7 mouse cellular contexts compared by ENCODE assay signal in the genomic region with DNA sequence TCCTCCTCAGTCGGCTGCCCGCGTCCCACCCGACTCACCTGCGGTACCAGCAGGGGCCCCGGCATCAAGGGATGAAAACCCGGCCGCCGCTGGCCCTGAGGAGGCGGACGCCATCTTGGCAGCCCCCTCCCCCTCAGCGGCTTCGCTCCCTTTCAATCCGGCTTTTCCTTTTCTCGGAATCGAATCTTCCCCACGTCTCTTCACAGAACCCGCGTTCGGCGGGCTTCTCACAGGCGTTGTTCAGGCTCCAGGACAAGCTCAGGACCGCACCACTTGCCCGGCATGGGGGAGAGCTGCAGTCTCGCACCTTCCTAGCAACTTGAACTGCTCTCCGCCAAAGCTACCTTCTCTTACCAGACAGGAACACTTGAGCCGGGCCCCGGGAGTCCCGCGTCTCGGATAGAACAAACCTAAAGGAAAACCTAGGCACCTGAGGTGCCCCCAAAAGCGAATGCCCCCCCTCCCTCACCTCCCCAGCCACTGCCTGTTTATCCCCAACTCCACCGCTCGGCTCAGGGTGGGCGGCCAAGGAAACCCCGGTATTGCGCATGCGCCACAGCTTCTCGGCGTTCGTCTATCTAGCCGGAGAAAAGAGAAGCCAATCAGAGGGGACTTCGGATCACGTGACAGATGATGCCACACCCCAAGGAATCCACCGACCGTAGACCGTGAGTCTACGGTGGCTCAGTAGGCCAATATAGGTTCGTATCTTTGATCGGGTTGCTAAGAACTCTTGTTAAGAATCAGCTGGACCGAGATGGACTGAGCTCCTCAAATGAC. TPM values are rescaled to one million over a fixed set of nuclear protein-coding genes. Genes with fewer than 3 reads are reported as not detected.
DNase-seq lines count a peak whose midpoint lies in the region; ATAC-seq and TF ChIP-seq lines count a peak whose summit lies in the region.

A gene (minus strand): TSS at position 593 of the 780 bp plus-strand sequence.

- peak within 1 kb of the TSS; percentile 72 for H3K4me2 ChIP-seq in intestine, postnatal 0 days (replicated peaks; ENCODE audit: low read depth)
- H3K4me2 ChIP-seq in midbrain, embryonic 12.5 days (replicated peaks): peak within 1 kb of the TSS; percentile 81

- peak within 1 kb of the TSS; percentile 91 for H3K4me3 ChIP-seq in embryonic facial prominence, embryonic 10.5 days
- peak within 1 kb of the TSS; percentile 86 for H3K4me3 ChIP-seq in intestine, postnatal 0 days (ENCODE audit: low read depth, low read length)
- H3K4me3 ChIP-seq in midbrain, embryonic 12.5 days: peak within 1 kb of the TSS; percentile 99
- H3K4me3 ChIP-seq in small intestine, adult 2 months (ENCODE audit: low read depth, low read length): peak within 1 kb of the TSS; percentile 83

- H3K36me3 ChIP-seq in embryonic facial prominence, embryonic 10.5 days (replicated peaks): peaks cover 20% of the 10 kb centered on the region
- no peaks in the 10 kb centered on the region; the same call in none of the 2 replicates for H3K36me3 ChIP-seq in intestine, postnatal 0 days (ENCODE audit: control insufficient read depth, insufficient read depth)
- H3K36me3 ChIP-seq in midbrain, embryonic 12.5 days: 0 out of 2 replicates have a peak, but pooled peaks cover 4% of the 10 kb centered on the region
- peaks cover 4% of the 10 kb centered on the region; the same call in 1 of the 2 replicates for H3K36me3 ChIP-seq in small intestine, adult 2 months (ENCODE audit: control insufficient read depth, insufficient read depth, low read length)

- WGBS in embryonic facial prominence, embryonic 10.5 days: under 1% methylated on average over 51 of the region's 51 CpGs
- under 1% methylated on average over 51 of the region's 51 CpGs for WGBS in intestine, postnatal 0 days
- 0% methylated on average over 51 of the region's 51 CpGs for WGBS in midbrain, embryonic 12.5 days
- WGBS in small intestine, adult 2 months: under 1% methylated on average over 51 of the region's 51 CpGs

- intact Hi-C loops in left cerebral cortex, postnatal 4 days (cut with DNase I): no loop called here

- DNase-seq in adrenal gland, postnatal 10 days: peak; percentile 96
- DNase-seq in embryonic facial prominence, embryonic 10.5 days (ENCODE audit: low spot score): peak; percentile 98
- peak; percentile 91 for DNase-seq in gonadal fat pad, adult 2 months (ENCODE audit: low read depth)
- peak; percentile 98 for DNase-seq in left cerebral cortex, postnatal 4 days

- peak within 1 kb of the TSS; percentile 89 for H3K27ac ChIP-seq in embryonic facial prominence, embryonic 10.5 days (replicated peaks)
- peak within 1 kb of the TSS; percentile 87 for H3K27ac ChIP-seq in intestine, postnatal 0 days (ENCODE audit: low read depth, low read length)
- peak within 1 kb of the TSS; percentile 80 for H3K27ac ChIP-seq in midbrain, embryonic 12.5 days (replicated peaks)
- H3K27ac ChIP-seq in small intestine, adult 2 months (ENCODE audit: insufficient read depth, low read depth, low read length): peak within 1 kb of the TSS; percentile 83

- peak; percentile 92 for ATAC-seq in intestine, postnatal 0 days
- ATAC-seq in midbrain, embryonic 12.5 days (ENCODE audit: low FRiP score, low read depth): peak; percentile 83

- TF ChIP-seq CTCF in intestine, postnatal 0 days (IDR thresholded peaks at IDR 0.05; ENCODE audit: low read depth): no peak
- TF ChIP-seq CTCF in small intestine, adult 2 months (IDR thresholded peaks at IDR 0.05; ENCODE audit: extremely low read depth, insufficient read length, insufficient replicate concordance, low read depth, low read length): no peak

- TF ChIP-seq POLR2A in small intestine, adult 2 months (IDR thresholded peaks at IDR 0.05; ENCODE audit: low read depth, low read length): peak; percentile 69; the same call in 1 of the 2 replicates

- H3K9ac ChIP-seq in intestine, postnatal 0 days (ENCODE audit: low read depth, low read length): peak within 1 kb of the TSS; percentile 85
- H3K9ac ChIP-seq in midbrain, embryonic 12.5 days (replicated peaks): peak within 1 kb of the TSS; percentile 97

- peaks cover 14% of the 10 kb centered on the region for H3K4me1 ChIP-seq in embryonic facial prominence, embryonic 10.5 days
- no peaks in the 10 kb centered on the region for H3K4me1 ChIP-seq in intestine, postnatal 0 days (replicated peaks; ENCODE audit: control insufficient read depth, insufficient read depth, low read length)
- H3K4me1 ChIP-seq in midbrain, embryonic 12.5 days: peaks cover 13% of the 10 kb centered on the region
- peaks cover 4% of the 10 kb centered on the region; the same call in 1 of the 2 replicates for H3K4me1 ChIP-seq in small intestine, adult 2 months (ENCODE audit: control insufficient read depth, insufficient read depth, insufficient read length, low read length)

- no peaks in the 10 kb centered on the region for H3K9me3 ChIP-seq in embryonic facial prominence, embryonic 10.5 days
- no peaks in the 10 kb centered on the region for H3K9me3 ChIP-seq in intestine, postnatal 0 days (ENCODE audit: control insufficient read depth)
- no peaks in the 10 kb centered on the region for H3K9me3 ChIP-seq in midbrain, embryonic 12.5 days

- no peaks in the 10 kb centered on the region for H3K27me3 ChIP-seq in embryonic facial prominence, embryonic 10.5 days (replicated peaks; ENCODE audit: low read depth, poor library complexity, severe bottlenecking)
- H3K27me3 ChIP-seq in intestine, postnatal 0 days (replicated peaks; ENCODE audit: control insufficient read depth, insufficient read depth, low read length): no peaks in the 10 kb centered on the region
- H3K27me3 ChIP-seq in midbrain, embryonic 12.5 days: no peaks in the 10 kb centered on the region
- H3K27me3 ChIP-seq in small intestine, adult 2 months (ENCODE audit: control insufficient read depth, insufficient read depth, low read length): no peaks in the 10 kb centered on the region

RNA-seq across cellular contexts. Expression of the gene that starts here (rescaled TPM):
- total RNA-seq in adrenal gland, postnatal 10 days (2021): 10 to 100 TPM; 35.0 to 40.3 TPM
- 18.0 and 21.3 TPM in 2 replicates for polyA plus RNA-seq in embryonic facial prominence, embryonic 10.5 days (2016; fragmentation: Nextera tagmentation; extraction: Ambion mirVana)
- 19.6 and 21.0 TPM in 2 replicates for polyA plus RNA-seq in gonadal fat pad, adult 2 months (2012; rRNA removed)
- polyA plus RNA-seq in intestine, postnatal 0 days (2015; fragmentation: Nextera tagmentation; extraction: Ambion mirVana): 13.1 and 14.7 TPM in 2 replicates
- 10 to 100 TPM; 20.1 to 25.3 TPM for total RNA-seq in left cerebral cortex, postnatal 4 days (2021)
- 18.3 and 20.5 TPM in 2 replicates for polyA plus RNA-seq in midbrain, embryonic 12.5 days (2016; fragmentation: Nextera tagmentation; extraction: Ambion mirVana)
- polyA plus RNA-seq in small intestine, adult 2 months (2012; rRNA removed): 6.7 and 14.9 TPM in 2 replicates

Comparison
In these comparisons a context has a peak if more than half of its experiments do, and no peak if none do; other contexts are left out.
1. Peak in every context shown above with its lines: DNase-seq, ATAC-seq, H3K4me3 ChIP-seq and H3K27ac ChIP-seq.